Mouse (Mus musculus): Measurements from ENCODE around the gene Tdrd12.

DNA sequence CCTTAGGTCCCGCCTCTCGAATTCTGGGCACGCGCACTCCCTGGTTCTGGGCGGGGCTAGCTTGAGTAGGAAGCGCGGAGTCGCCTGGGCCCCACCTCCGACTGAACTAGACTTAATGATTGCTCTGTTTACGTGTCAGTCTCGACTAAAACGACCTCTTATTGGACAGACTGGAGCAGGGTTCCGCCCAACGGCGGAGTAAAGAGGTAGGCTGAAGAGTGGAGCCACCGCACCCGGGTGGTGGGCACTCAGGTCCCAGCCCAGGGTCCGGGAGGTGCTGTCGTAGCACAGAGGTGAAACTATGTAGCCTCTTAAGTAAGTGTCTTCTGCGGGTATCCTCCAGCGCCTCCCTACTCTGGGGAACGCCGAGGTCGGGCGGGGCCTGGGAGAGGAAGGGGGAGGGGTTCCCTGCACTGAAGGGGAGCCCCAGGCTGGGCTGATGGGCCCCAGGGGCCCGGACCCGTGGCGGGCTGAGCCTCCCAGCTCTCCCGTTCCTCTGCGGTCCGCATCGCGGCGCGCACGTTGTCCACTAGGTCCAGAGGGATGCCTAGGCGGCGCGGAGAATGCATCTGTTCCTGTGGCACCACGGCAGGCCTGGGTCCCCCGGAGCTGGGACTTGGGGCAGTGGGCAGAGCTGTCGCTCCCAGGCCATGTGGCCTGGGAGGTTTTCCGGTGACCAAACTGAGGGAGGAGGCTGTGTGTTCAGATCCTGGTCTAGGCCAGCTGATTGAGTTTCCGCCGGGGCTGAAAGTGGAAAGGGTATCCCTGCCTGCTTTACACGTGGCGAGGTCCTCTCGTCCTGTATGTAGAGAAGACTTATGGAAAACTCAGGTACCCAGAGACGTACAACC is 48.7 kb upstream of the Tdrd12 start, which contains the start of gene Ankrd27:
- TF ChIP-seq POLR2A (IDR thresholded peaks at IDR 0.05; ENCODE audit: control insufficient read depth, low read depth, low read length): peak; percentile 71
- no peak for TF ChIP-seq CTCF (IDR thresholded peaks at IDR 0.05; ENCODE audit: control insufficient read depth, insufficient read depth, insufficient replicate concordance, low read depth, low read length)

Measured in testis, adult 2 months (tissue).